Mouse (Mus musculus): Measurements from ENCODE around the gene Crybb2. TPM values are rescaled to one million over a fixed set of nuclear protein-coding genes. Genes with fewer than 3 reads are reported as not detected.
A peak's percentile ranks its signal among the peaks of the same experiment; 100 is the strongest.

Crybb2 gene
- polyA plus RNA-seq, 1 experiment from 2014 or later = not detected

GRCm38 (mm10) chr5:113018190-113018589, 51.7 kb downstream of the Crybb2 start:
- Histone ChIP-seq H3K9me3 (peaks cover 4% of the 10 kb centered on the region), H3K4me3 (no peak overlapping the region), H3K36me3 (no peaks in the 10 kb centered on the region), H3K4me2 (replicated peaks) (no peak overlapping the region), H3K27ac (no peak overlapping the region), H3K9ac (no peak overlapping the region), H3K27me3 (replicated peaks) (peaks cover 14% of the 10 kb centered on the region), H3K4me1 (peaks cover 13% of the 10 kb centered on the region; the same call in 1 of the 2 replicates)
- WGBS = 72% methylated on average over 8 of the region's 8 CpGs
- ATAC-seq (ENCODE audit: low FRiP score, low read depth) = no peak

GRCm38 (mm10) chr5:113017004-113017403, 52.9 kb downstream of the Crybb2 start:
- H3K27ac ChIP-seq = no peak overlapping the region
- H3K9ac ChIP-seq = no peak overlapping the region
- peaks cover 17% of the 10 kb centered on the region; the same call in 1 of the 2 replicates for H3K4me1 ChIP-seq
- H3K4me2 ChIP-seq (replicated peaks) = no peak overlapping the region
- WGBS = 93% methylated on average over 1 of the region's 1 CpGs
- peaks cover 14% of the 10 kb centered on the region for H3K27me3 ChIP-seq (replicated peaks)
- no peaks in the 10 kb centered on the region for H3K36me3 ChIP-seq
- no peak overlapping the region for H3K4me3 ChIP-seq
- no peak for ATAC-seq (ENCODE audit: low FRiP score, low read depth)
- H3K9me3 ChIP-seq = peaks cover 4% of the 10 kb centered on the region

GRCm38 (mm10) chr5:113015236-113016061, 54.5 kb downstream of the Crybb2 start, which contains the start of gene Grk3:
Gene Grk3 (minus strand): TSS chr5:113015791.
- H3K27ac ChIP-seq = no peak within 1 kb of the TSS

GRCm38 (mm10) chr5:113014808-113015235, 55.1 kb downstream of the Crybb2 start:
- WGBS = 3% methylated on average over 14 of the region's 14 CpGs

More at GRCm38 (mm10) chr5:113015236-113016061, 54.5 kb downstream of the Crybb2 start, which contains the start of gene Grk3:
- peak within 1 kb of the TSS; percentile 53 for H3K4me3 ChIP-seq
- H3K9me3 ChIP-seq = peaks cover 4% of the 10 kb centered on the region
- peak within 1 kb of the TSS; percentile 65 for H3K9ac ChIP-seq
- peaks cover 18% of the 10 kb centered on the region for H3K27me3 ChIP-seq (replicated peaks)
- peaks cover 17% of the 10 kb centered on the region; the same call in 1 of the 2 replicates for H3K4me1 ChIP-seq
- no peaks in the 10 kb centered on the region for H3K36me3 ChIP-seq
- H3K4me2 ChIP-seq (replicated peaks) = peak within 1 kb of the TSS; percentile 76
- peak; percentile 83 for ATAC-seq (ENCODE audit: low FRiP score, low read depth)
- 4% methylated on average over 51 of the region's 52 CpGs for WGBS

GRCm38 (mm10) chr5:113014111-113014807, 55.7 kb downstream of the Crybb2 start:
- 0 out of 2 replicates have a peak overlapping the region, but pooled peaks have one; percentile 65 for H3K9ac ChIP-seq

More at GRCm38 (mm10) chr5:113014808-113015235, 55.1 kb downstream of the Crybb2 start:
- peak overlapping the region; percentile 53 for H3K4me3 ChIP-seq
- H3K9ac ChIP-seq = peak overlapping the region; percentile 65
- peak overlapping the region; percentile 76 for H3K4me2 ChIP-seq (replicated peaks)
- H3K9me3 ChIP-seq = peaks cover 2% of the 10 kb centered on the region
- peaks cover 17% of the 10 kb centered on the region; the same call in 1 of the 2 replicates for H3K4me1 ChIP-seq
- H3K27me3 ChIP-seq (replicated peaks) = peaks cover 18% of the 10 kb centered on the region
- no peak overlapping the region for H3K27ac ChIP-seq
- H3K36me3 ChIP-seq = no peaks in the 10 kb centered on the region
- ATAC-seq (ENCODE audit: low FRiP score, low read depth) = peak; percentile 59

GRCm38 (mm10) chr5:113011926-113012325, 58.0 kb downstream of the Crybb2 start:
- Histone ChIP-seq H3K9ac (no peak overlapping the region), H3K4me2 (replicated peaks) (no peak overlapping the region), H3K9me3 (no peaks in the 10 kb centered on the region), H3K4me1 (peaks cover 17% of the 10 kb centered on the region; the same call in 1 of the 2 replicates), H3K27ac (no peak overlapping the region), H3K27me3 (replicated peaks) (peaks cover 18% of the 10 kb centered on the region), H3K4me3 (no peak overlapping the region), H3K36me3 (no peaks in the 10 kb centered on the region)
- no peak for ATAC-seq (ENCODE audit: low FRiP score, low read depth)
- WGBS = 90% methylated on average over 10 of the region's 10 CpGs

More at GRCm38 (mm10) chr5:113014111-113014807, 55.7 kb downstream of the Crybb2 start:
- 66% methylated on average over 16 of the region's 16 CpGs for WGBS
- ATAC-seq (ENCODE audit: low FRiP score, low read depth) = no peak
- Histone ChIP-seq H3K4me2 (replicated peaks) (peak overlapping the region; percentile 76), H3K27ac (no peak overlapping the region), H3K4me1 (peaks cover 17% of the 10 kb centered on the region; the same call in 1 of the 2 replicates), H3K4me3 (peak overlapping the region; percentile 53), H3K9me3 (no peaks in the 10 kb centered on the region), H3K27me3 (replicated peaks) (peaks cover 18% of the 10 kb centered on the region), H3K36me3 (no peaks in the 10 kb centered on the region)

- Histone ChIP-seq H3K4me2 (replicated peaks) (no peak overlapping the region), H3K27me3 (replicated peaks) (0 out of 2 replicates have a peak, but pooled peaks cover 4% of the 10 kb centered on the region), H3K4me1 (0 out of 2 replicates have a peak, but pooled peaks cover 4% of the 10 kb centered on the region), H3K9ac (no peak overlapping the region), H3K9me3 (no peaks in the 10 kb centered on the region), H3K27ac (no peak overlapping the region), H3K36me3 (no peaks in the 10 kb centered on the region), H3K4me3 (no peak overlapping the region)
- no peak for ATAC-seq (ENCODE audit: low FRiP score, low read depth)
- WGBS = 89% methylated on average over 8 of the region's 8 CpGs
Measured at GRCm38 (mm10) chr5:113009183-113009820, 60.6 kb downstream of the Crybb2 start.

- Histone ChIP-seq H3K4me1 (0 out of 2 replicates have a peak, but pooled peaks cover 4% of the 10 kb centered on the region), H3K4me3 (no peak overlapping the region), H3K27me3 (replicated peaks) (0 out of 2 replicates have a peak, but pooled peaks cover 4% of the 10 kb centered on the region), H3K9me3 (no peaks in the 10 kb centered on the region), H3K27ac (no peak overlapping the region), H3K36me3 (no peaks in the 10 kb centered on the region), H3K9ac (no peak overlapping the region), H3K4me2 (replicated peaks) (no peak overlapping the region)
- ATAC-seq (ENCODE audit: low FRiP score, low read depth) = no peak
- 88% methylated on average over 2 of the region's 2 CpGs for WGBS
Measured at GRCm38 (mm10) chr5:113008496-113008895, 61.4 kb downstream of the Crybb2 start.

Other genes with a start within 250 kb of the Crybb2 start
- 0.66 and 1.3 TPM in 2 replicates for gene Myo18b, start 173.8 kb downstream of the Crybb2 start, polyA plus RNA-seq (2016; fragmentation: Nextera tagmentation; extraction: Ambion mirVana)
- 8.8 and 10.1 TPM in 2 replicates for gene Grk3, start 54.3 kb downstream of the Crybb2 start, polyA plus RNA-seq (2016; fragmentation: Nextera tagmentation; extraction: Ambion mirVana)
- gene Crybb3, start 11.5 kb upstream of the Crybb2 start, polyA plus RNA-seq (2016; fragmentation: Nextera tagmentation; extraction: Ambion mirVana) = 0.32 and 0.42 TPM in 2 replicates
- gene 2900026A02Rik, start 151.1 kb upstream of the Crybb2 start, polyA plus RNA-seq (2016; fragmentation: Nextera tagmentation; extraction: Ambion mirVana) = 2.6 and 3.0 TPM in 2 replicates
- gene Tmem211, start 156.8 kb upstream of the Crybb2 start, polyA plus RNA-seq (2016; fragmentation: Nextera tagmentation; extraction: Ambion mirVana) = not detected in 2 replicates
- gene Sgsm1, start 240.7 kb upstream of the Crybb2 start, polyA plus RNA-seq (2016; fragmentation: Nextera tagmentation; extraction: Ambion mirVana) = 12.8 and 13.9 TPM in 2 replicates

Measured in neural tube, embryonic 12.5 days (tissue).